Mouse (Mus musculus) limb, embryonic 14.5 days (tissue): ENCODE data around the gene Snx9. TPM values are rescaled to one million over a fixed set of nuclear protein-coding genes. Genes with fewer than 3 reads are reported as not detected.

Source experiments
- ATAC-seq: fragments of 200-750 bp; cut with Nextera tagmentation; 2 replicates; pipeline ENCODE4 v1.8.0; 2017; ENCODE audit warnings: low read depth, moderate number of reproducible peaks, moderate TSS enrichment; ENCODE audit not compliant: low FRiP score
- DNase-seq: peaks from one replicate; pipeline ENCODE4 v3.0.0-alpha.2; 2015; ENCODE audit warnings: low spot score
- H3K27ac ChIP-seq: fragments of 300-500 bp; sonication (generic); replicated peaks from 2 replicates; pipeline ENCODE4 v1.5.1; 2014; ENCODE audit warnings: low read depth, mild to moderate bottlenecking, low read length, moderate library complexity, mixed read lengths
- H3K27me3 ChIP-seq: fragments of 300-500 bp; sonication (generic); 2 replicates; pipeline ENCODE4 v1.6.1; 2014; ENCODE audit warnings: low read length, mixed read lengths; ENCODE audit not compliant: control insufficient read depth, insufficient read depth
- H3K36me3 ChIP-seq: fragments of 300-500 bp; sonication (generic); 2 replicates; pipeline ENCODE4 v1.6.1; 2014; ENCODE audit warnings: mild to moderate bottlenecking, low read length, moderate library complexity, mixed read lengths; ENCODE audit not compliant: control insufficient read depth, insufficient read depth
- H3K4me1 ChIP-seq: fragments of 300-500 bp; sonication (generic); 2 replicates; pipeline ENCODE4 v1.6.1; 2014; ENCODE audit warnings: antibody characterized with exemption, low read length, mixed read lengths; ENCODE audit not compliant: control insufficient read depth, insufficient read depth
- H3K4me2 ChIP-seq: fragments of 300-500 bp; sonication (generic); replicated peaks from 2 replicates; pipeline ENCODE4 v1.6.1; 2014; ENCODE audit warnings: low read depth, mild to moderate bottlenecking, low read length, moderate library complexity; ENCODE audit not compliant: severe bottlenecking
- H3K4me3 ChIP-seq: fragments of 300-500 bp; sonication (generic); replicated peaks from 2 replicates; pipeline ENCODE4 v1.5.1; 2014; ENCODE audit warnings: low read length
- H3K9ac ChIP-seq: fragments of 300-500 bp; sonication (generic); 2 replicates; pipeline ENCODE4 v1.6.1; 2014; ENCODE audit warnings: mild to moderate bottlenecking, low read depth, low read length, moderate library complexity; ENCODE audit not compliant: severe bottlenecking
- H3K9me3 ChIP-seq: fragments of 300-500 bp; sonication (generic); 2 replicates; pipeline ENCODE4 v1.6.1; 2016; ENCODE audit warnings: low read length; ENCODE audit not compliant: control insufficient read depth
- POLR2A ChIP-seq: fragments of 200-500 bp; IDR thresholded peaks from 2 replicates; pipeline ENCODE4 v1.8.0; 2012; ENCODE audit warnings: inconsistent platforms, mild to moderate bottlenecking, moderate library complexity, borderline replicate concordance; ENCODE audit not compliant: insufficient read depth, insufficient read length; ENCODE audit errors: extremely low read depth
- WGBS: fragments of 180-500 bp; shearing (Covaris S2); extraction: QIAGEN DNeasy Blood & Tissue Kit; methylation state at CpG from one replicate; pipeline ENCODE4 v1.1.7; 2014; 5-methylcytosine and 5-hydroxymethylcytosine counted together
- polyA plus RNA-seq, 2 experiments: library from polyadenylated mRNA; depleted of rRNA in 1 of 2; stranded (reverse) in 1 of 2; unstranded in 1 of 2; fragments of >200 nt; fragmentation: Nextera tagmentation in 1 of 2; extraction: Ambion mirVana in 1 of 2; gene quantifications; 2 replicates each; pipeline versions ENCODE4 v1.2.1 to v1.2.3; 2012 to 2014

Snx9 gene
- 39.1 and 41.3 TPM in 2 replicates for polyA plus RNA-seq (2012; rRNA removed)
- 41.9 and 43.4 TPM in 2 replicates for polyA plus RNA-seq (2014; fragmentation: Nextera tagmentation; extraction: Ambion mirVana)

GRCm38 (mm10) chr17:5841128-5841942, at the start of gene Snx9:
Gene Snx9, plus strand, starts transcription at chr17:5841329.
- DNase-seq (peak; percentile 36), ATAC-seq (peak; percentile 85)
- Histone ChIP-seq H3K9me3 (no peaks in the 10 kb centered on the region), H3K9ac (peak within 1 kb of the TSS; percentile 99), H3K4me3 (peak within 1 kb of the TSS; percentile 90), H3K27me3 (no peaks in the 10 kb centered on the region), H3K27ac (peak within 1 kb of the TSS; percentile 100), H3K4me1 (peaks cover 17% of the 10 kb centered on the region; the same call in 1 of the 2 replicates), H3K36me3 (no peaks in the 10 kb centered on the region), H3K4me2 (peak within 1 kb of the TSS; percentile 85)
- under 1% methylated on average over 74 of the region's 131 CpGs for whole genome bisulfite sequencing
- TF ChIP-seq POLR2A = peak; percentile 38; the same call in 1 of the 2 replicates

- Histone ChIP-seq H3K27ac (no peak overlapping the region), H3K4me1 (peaks cover 5% of the 10 kb centered on the region; the same call in 1 of the 2 replicates), H3K27me3 (no peaks in the 10 kb centered on the region), H3K9ac (no peak overlapping the region), H3K36me3 (no peaks in the 10 kb centered on the region), H3K4me2 (no peak overlapping the region), H3K4me3 (no peak overlapping the region), H3K9me3 (no peaks in the 10 kb centered on the region)
- 82% methylated on average over 12 of the region's 12 CpGs for WGBS
- ATAC-seq (no peak), DNase-seq (no peak)
- TF ChIP-seq POLR2A = no peak
Measured at GRCm38 (mm10) chr17:5792164-5792791, 48.9 kb upstream of the Snx9 start.

GRCm38 (mm10) chr17:5793593-5793992, 47.5 kb upstream of the Snx9 start:
- 68% methylated on average over 4 of the region's 4 CpGs for WGBS
- H3K4me2 ChIP-seq = no peak overlapping the region
- no peaks in the 10 kb centered on the region for H3K9me3 ChIP-seq
- no peak for TF ChIP-seq POLR2A
- ATAC-seq (no peak), DNase-seq (no peak)
- H3K27ac ChIP-seq = no peak overlapping the region
- no peak overlapping the region for H3K9ac ChIP-seq
- no peaks in the 10 kb centered on the region for H3K27me3 ChIP-seq
- peaks cover 5% of the 10 kb centered on the region; the same call in 1 of the 2 replicates for H3K4me1 ChIP-seq
- H3K36me3 ChIP-seq = no peaks in the 10 kb centered on the region
- no peak overlapping the region for H3K4me3 ChIP-seq

- WGBS = 73% methylated on average over 5 of the region's 5 CpGs
- H3K27me3 ChIP-seq = no peaks in the 10 kb centered on the region
- TF ChIP-seq POLR2A = no peak
Measured at GRCm38 (mm10) chr17:5794276-5794675, 46.9 kb upstream of the Snx9 start.

GRCm38 (mm10) chr17:5795369-5795768, 45.8 kb upstream of the Snx9 start:
- H3K4me1 ChIP-seq = peaks cover 5% of the 10 kb centered on the region; the same call in 1 of the 2 replicates
- whole genome bisulfite sequencing = 74% methylated on average over 5 of the region's 5 CpGs
- H3K36me3 ChIP-seq = no peaks in the 10 kb centered on the region
- no peaks in the 10 kb centered on the region for H3K9me3 ChIP-seq
- no peak overlapping the region for H3K4me2 ChIP-seq
- no peak overlapping the region for H3K27ac ChIP-seq
- H3K4me3 ChIP-seq = no peak overlapping the region
- DNase-seq (no peak), ATAC-seq (no peak)
- no peaks in the 10 kb centered on the region for H3K27me3 ChIP-seq
- no peak overlapping the region for H3K9ac ChIP-seq
- no peak for TF ChIP-seq POLR2A

More at GRCm38 (mm10) chr17:5794276-5794675, 46.9 kb upstream of the Snx9 start:
- peaks cover 5% of the 10 kb centered on the region; the same call in 1 of the 2 replicates for H3K4me1 ChIP-seq
- H3K4me3 ChIP-seq = no peak overlapping the region
- ATAC-seq (no peak), DNase-seq (no peak)
- H3K4me2 ChIP-seq = no peak overlapping the region
- no peak overlapping the region for H3K9ac ChIP-seq
- H3K27ac ChIP-seq = no peak overlapping the region
- H3K9me3 ChIP-seq = no peaks in the 10 kb centered on the region
- no peaks in the 10 kb centered on the region for H3K36me3 ChIP-seq
